Mouse (Mus musculus): ENCODE measurements at regions not wholly inside any gene's neighbourhood (a gene's known extent, or its start where the extent isn't known, plus 50 kb on each side); places are given as distances from the start of the nearest gene placed in this dataset.

GRCm38 (mm10) chr10:17184418-17184817 lies 538.6 kb upstream of the Cited2 start:
- Histone ChIP-seq H3K4me2 (ENCODE audit: low read length) (no peak overlapping the region), H3K4me3 (ENCODE audit: low read depth, low read length) (no peak overlapping the region), H3K27ac (ENCODE audit: low read length) (no peak overlapping the region), H3K9ac (ENCODE audit: low read depth, low read length) (no peak overlapping the region), H3K9me3 (replicated peaks; ENCODE audit: control insufficient read depth, low read length, poor library complexity, severe bottlenecking) (peaks cover 4% of the 10 kb centered on the region; the same call in 1 of the 2 replicates), H3K4me1 (ENCODE audit: control insufficient read depth, insufficient read depth, low read length) (no peaks in the 10 kb centered on the region), H3K36me3 (ENCODE audit: control insufficient read depth, insufficient read depth, low read length) (no peaks in the 10 kb centered on the region), H3K27me3 (ENCODE audit: control insufficient read depth, insufficient read depth, low read depth, low read length) (no peaks in the 10 kb centered on the region)
- 62% methylated on average over 2 of the region's 2 CpGs for WGBS
- no peak for ATAC-seq

- Histone ChIP-seq H3K4me3 (ENCODE audit: low read depth, low read length) (no peak overlapping the region), H3K4me2 (ENCODE audit: low read length) (no peak overlapping the region), H3K36me3 (ENCODE audit: control insufficient read depth, insufficient read depth, low read length) (no peaks in the 10 kb centered on the region), H3K9me3 (replicated peaks; ENCODE audit: control insufficient read depth, low read length, poor library complexity, severe bottlenecking) (no peaks in the 10 kb centered on the region), H3K9ac (ENCODE audit: low read depth, low read length) (no peak overlapping the region), H3K27me3 (ENCODE audit: control insufficient read depth, insufficient read depth, low read depth, low read length) (no peaks in the 10 kb centered on the region), H3K27ac (ENCODE audit: low read length) (no peak overlapping the region), H3K4me1 (ENCODE audit: control insufficient read depth, insufficient read depth, low read length) (no peaks in the 10 kb centered on the region)
- WGBS: 62% methylated on average over 12 of the region's 12 CpGs
- ATAC-seq: no peak
These were observed 526.8 kb upstream of the Cited2 start for GRCm38 (mm10) chr10:17196205-17196604.

DNA sequence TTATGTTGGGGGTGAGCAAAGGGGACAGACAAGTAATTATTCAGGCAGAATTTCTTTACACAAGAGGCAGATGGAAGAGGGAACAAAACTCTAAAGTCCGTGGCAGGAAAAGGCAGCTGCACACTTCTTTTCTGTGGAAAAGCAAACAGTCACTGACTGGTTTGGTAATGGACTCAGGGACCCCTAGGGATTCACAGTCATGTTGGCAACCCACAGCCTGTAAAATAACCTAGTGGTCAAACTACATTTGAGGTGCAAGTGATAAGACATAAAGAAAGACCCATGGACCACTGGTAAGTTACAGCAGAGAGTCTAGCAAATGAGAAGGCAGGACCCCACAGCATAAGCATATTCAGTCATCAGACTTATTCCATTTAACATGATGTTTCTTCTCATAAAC lies 526.4 kb upstream of the Cited2 start:
- Histone ChIP-seq H3K4me1 (ENCODE audit: control insufficient read depth, insufficient read depth, low read length) (no peaks in the 10 kb centered on the region), H3K27ac (ENCODE audit: low read length) (no peak overlapping the region), H3K36me3 (ENCODE audit: control insufficient read depth, insufficient read depth, low read length) (no peaks in the 10 kb centered on the region), H3K4me3 (ENCODE audit: low read depth, low read length) (no peak overlapping the region), H3K9me3 (replicated peaks; ENCODE audit: control insufficient read depth, low read length, poor library complexity, severe bottlenecking) (no peaks in the 10 kb centered on the region), H3K4me2 (ENCODE audit: low read length) (no peak overlapping the region), H3K27me3 (ENCODE audit: control insufficient read depth, insufficient read depth, low read depth, low read length) (no peaks in the 10 kb centered on the region), H3K9ac (ENCODE audit: low read depth, low read length) (no peak overlapping the region)
- WGBS: 27% methylated on average over 1 of the region's 1 CpGs
- no peak for ATAC-seq

- Histone ChIP-seq H3K4me3 (ENCODE audit: low read depth, low read length) (no peak overlapping the region), H3K9ac (ENCODE audit: low read depth, low read length) (no peak overlapping the region), H3K36me3 (ENCODE audit: control insufficient read depth, insufficient read depth, low read length) (no peaks in the 10 kb centered on the region), H3K9me3 (replicated peaks; ENCODE audit: control insufficient read depth, low read length, poor library complexity, severe bottlenecking) (no peaks in the 10 kb centered on the region), H3K27me3 (ENCODE audit: control insufficient read depth, insufficient read depth, low read depth, low read length) (no peaks in the 10 kb centered on the region), H3K4me1 (ENCODE audit: control insufficient read depth, insufficient read depth, low read length) (peaks cover 8% of the 10 kb centered on the region; the same call in 1 of the 2 replicates), H3K4me2 (ENCODE audit: low read length) (no peak overlapping the region), H3K27ac (ENCODE audit: low read length) (no peak overlapping the region)
- ATAC-seq: no peak
- WGBS: 79% methylated on average over 8 of the region's 8 CpGs
These were observed 522.2 kb upstream of the Cited2 start for GRCm38 (mm10) chr10:17200524-17201426.

DNA sequence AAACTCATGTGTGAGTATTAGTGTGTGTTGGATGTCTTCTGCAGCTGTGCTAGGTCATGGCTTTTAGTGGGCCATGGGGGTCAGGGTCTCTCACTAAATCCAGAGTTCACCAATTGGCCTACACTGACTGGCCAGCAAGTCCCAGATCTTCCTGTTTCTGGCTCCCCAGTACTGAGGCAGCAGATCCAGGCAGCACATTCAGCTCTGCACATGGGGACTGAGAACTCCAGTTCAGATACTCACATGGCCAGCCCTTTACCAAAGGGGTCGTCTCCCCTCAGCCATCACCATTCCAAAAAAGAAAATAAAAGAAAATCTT lies 521.6 kb upstream of the Cited2 start:
- Histone ChIP-seq H3K9me3 (replicated peaks; ENCODE audit: control insufficient read depth, low read length, poor library complexity, severe bottlenecking) (no peaks in the 10 kb centered on the region), H3K4me3 (ENCODE audit: low read depth, low read length) (no peak overlapping the region), H3K27ac (ENCODE audit: low read length) (no peak overlapping the region), H3K4me1 (ENCODE audit: control insufficient read depth, insufficient read depth, low read length) (peaks cover 8% of the 10 kb centered on the region; the same call in 1 of the 2 replicates), H3K36me3 (ENCODE audit: control insufficient read depth, insufficient read depth, low read length) (no peaks in the 10 kb centered on the region), H3K27me3 (ENCODE audit: control insufficient read depth, insufficient read depth, low read depth, low read length) (no peaks in the 10 kb centered on the region), H3K9ac (ENCODE audit: low read depth, low read length) (no peak overlapping the region), H3K4me2 (ENCODE audit: low read length) (no peak overlapping the region)
- ATAC-seq: no peak
- WGBS: 81% methylated on average over 1 of the region's 1 CpGs

DNA sequence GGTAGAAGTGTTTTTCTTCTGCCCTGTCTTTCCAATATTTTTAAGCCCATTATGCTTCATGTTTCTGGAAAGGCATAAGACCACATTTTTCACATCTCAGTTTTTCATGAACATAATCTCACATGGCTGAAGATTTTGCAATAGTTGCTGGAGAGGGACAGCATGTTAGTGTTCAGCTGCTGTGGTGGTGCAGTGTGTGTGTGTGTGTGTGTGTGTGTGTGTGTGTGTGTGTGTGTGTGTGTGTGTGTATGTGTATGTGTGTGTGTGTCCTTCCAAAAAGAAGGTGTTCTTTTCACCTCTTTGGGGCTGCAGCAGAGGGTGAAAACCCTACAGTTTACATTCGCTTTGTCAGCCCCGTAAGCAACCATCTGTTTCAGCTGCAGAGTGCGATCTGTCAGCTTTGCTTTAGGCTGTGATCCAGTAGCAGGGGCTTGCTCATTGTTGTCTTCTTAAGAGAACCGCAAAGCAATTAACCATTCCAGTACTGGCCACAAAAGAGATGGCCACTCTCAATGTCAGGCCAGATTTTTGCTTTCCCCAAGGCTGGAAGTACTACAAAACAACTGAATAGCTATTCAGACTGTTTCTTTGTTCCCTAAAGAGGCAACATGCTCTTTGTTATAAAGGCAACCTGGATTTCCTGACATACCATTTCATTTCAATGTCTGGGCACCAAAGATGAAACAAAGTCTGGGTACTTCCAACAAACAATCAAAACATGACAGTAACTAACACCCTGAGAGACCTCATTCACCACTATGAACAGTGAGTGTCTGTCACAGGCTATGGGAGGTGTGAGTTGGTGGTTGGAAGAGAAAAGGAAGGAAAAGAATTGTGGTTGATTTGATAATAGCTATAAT lies 520.2 kb upstream of the Cited2 start:
- WGBS: 1% methylated on average over 4 of the region's 4 CpGs
- no peak overlapping the region; the same call in 1 of the 2 replicates for H3K4me2 ChIP-seq (ENCODE audit: low read length)

GRCm38 (mm10) chr10:17203416-17204110 lies 519.5 kb upstream of the Cited2 start:
- Histone ChIP-seq H3K9me3 (replicated peaks; ENCODE audit: control insufficient read depth, low read length, poor library complexity, severe bottlenecking) (no peaks in the 10 kb centered on the region), H3K4me1 (ENCODE audit: control insufficient read depth, insufficient read depth, low read length) (peaks cover 8% of the 10 kb centered on the region; the same call in 1 of the 2 replicates), H3K27me3 (ENCODE audit: control insufficient read depth, insufficient read depth, low read depth, low read length) (no peaks in the 10 kb centered on the region), H3K27ac (ENCODE audit: low read length) (no peak overlapping the region), H3K36me3 (ENCODE audit: control insufficient read depth, insufficient read depth, low read length) (no peaks in the 10 kb centered on the region), H3K4me3 (ENCODE audit: low read depth, low read length) (no peak overlapping the region), H3K9ac (ENCODE audit: low read depth, low read length) (no peak overlapping the region), H3K4me2 (ENCODE audit: low read length) (no peak overlapping the region)
- no peak for ATAC-seq
- 69% methylated on average over 4 of the region's 4 CpGs for WGBS

More for the DNA sequence above, 520.2 kb upstream of the Cited2 start:
- H3K4me1 ChIP-seq (ENCODE audit: control insufficient read depth, insufficient read depth, low read length): peaks cover 8% of the 10 kb centered on the region; the same call in 1 of the 2 replicates
- no peaks in the 10 kb centered on the region for H3K27me3 ChIP-seq (ENCODE audit: control insufficient read depth, insufficient read depth, low read depth, low read length)
- ATAC-seq: peak; percentile 73
- H3K4me3 ChIP-seq (ENCODE audit: low read depth, low read length): no peak overlapping the region
- no peaks in the 10 kb centered on the region for H3K9me3 ChIP-seq (replicated peaks; ENCODE audit: control insufficient read depth, low read length, poor library complexity, severe bottlenecking)
- peak overlapping the region; percentile 11; the same call in 1 of the 2 replicates for H3K27ac ChIP-seq (ENCODE audit: low read length)
- H3K36me3 ChIP-seq (ENCODE audit: control insufficient read depth, insufficient read depth, low read length): no peaks in the 10 kb centered on the region
- no peak overlapping the region for H3K9ac ChIP-seq (ENCODE audit: low read depth, low read length)

DNA sequence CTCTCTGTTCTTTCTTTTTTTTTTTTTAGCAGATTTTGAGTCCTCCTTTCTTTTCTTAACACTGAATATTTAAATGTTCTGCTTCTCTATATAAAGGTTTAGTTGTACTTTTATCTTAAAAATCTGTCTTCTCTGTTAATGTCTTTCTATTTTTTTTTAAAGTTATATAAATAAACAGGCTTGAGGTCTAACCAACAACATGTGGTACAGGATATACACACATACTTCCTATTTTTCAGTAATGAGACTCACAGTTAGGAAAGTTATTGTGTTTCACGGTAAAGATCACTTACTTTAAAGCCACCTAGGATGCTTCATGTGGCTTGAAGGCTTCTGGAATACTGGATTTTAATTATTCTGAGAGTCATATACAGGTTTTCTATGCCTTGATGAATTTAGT lies 518.9 kb upstream of the Cited2 start:
- ATAC-seq: no peak
- no peaks in the 10 kb centered on the region for H3K27me3 ChIP-seq (ENCODE audit: control insufficient read depth, insufficient read depth, low read depth, low read length)
- H3K9ac ChIP-seq (ENCODE audit: low read depth, low read length): no peak overlapping the region
- no peak overlapping the region for H3K4me2 ChIP-seq (ENCODE audit: low read length)
- no peaks in the 10 kb centered on the region for H3K36me3 ChIP-seq (ENCODE audit: control insufficient read depth, insufficient read depth, low read length)
- no peak overlapping the region for H3K4me3 ChIP-seq (ENCODE audit: low read depth, low read length)
- no peaks in the 10 kb centered on the region for H3K9me3 ChIP-seq (replicated peaks; ENCODE audit: control insufficient read depth, low read length, poor library complexity, severe bottlenecking)
- H3K27ac ChIP-seq (ENCODE audit: low read length): no peak overlapping the region
- 82% methylated on average over 1 of the region's 1 CpGs for WGBS
- peaks cover 8% of the 10 kb centered on the region; the same call in 1 of the 2 replicates for H3K4me1 ChIP-seq (ENCODE audit: control insufficient read depth, insufficient read depth, low read length)

Measured in midbrain, embryonic 16.5 days (tissue).